Mouse (Mus musculus): ENCODE data around the gene Nt5c. TPM values are rescaled to one million over a fixed set of nuclear protein-coding genes. Genes with fewer than 3 reads are reported as not detected.
"Not testable (repeated sequence)": the region's sequence is repeated elsewhere in the genome, so short reads cannot be mapped to it uniquely, and the experiment has no call there.

The Nt5c gene
- total RNA-seq (2014; rRNA removed) (59.6 and 84.6 TPM in 2 replicates), polyA plus RNA-seq (2015; fragmentation: Nextera tagmentation; extraction: Ambion mirVana) (136 and 143 TPM in 2 replicates)

GRCm38 (mm10) chr11:115491356-115492083, at the start of gene Nt5c:
TSS of gene Nt5c (minus strand) at chr11:115491862.
- peak; percentile 95 for ATAC-seq
- peak within 1 kb of the TSS; percentile 71 for H3K4me3 ChIP-seq (ENCODE audit: low read depth, low read length)

GRCm38 (mm10) chr11:115538045-115538444, 46.4 kb upstream of the Nt5c start:
- Histone ChIP-seq H3K27ac (ENCODE audit: low read depth, low read length) (no peak overlapping the region), H3K4me2 (ENCODE audit: low read depth) (no peak overlapping the region), H3K4me3 (ENCODE audit: low read depth, low read length) (no peak overlapping the region), H3K9me3 (ENCODE audit: low read length) (no peaks in the 10 kb centered on the region), H3K4me1 (ENCODE audit: insufficient read depth) (peaks cover 7% of the 10 kb centered on the region), H3K27me3 (ENCODE audit: insufficient read depth, low read length) (no peaks in the 10 kb centered on the region), H3K36me3 (ENCODE audit: insufficient read depth) (peaks cover 4% of the 10 kb centered on the region; the same call in 1 of the 2 replicates), H3K9ac (no peak overlapping the region)
- ATAC-seq, result no peak
- no peak for TF ChIP-seq CTCF (IDR thresholded peaks at IDR 0.05; ENCODE audit: low read depth)
- WGBS, result 67% methylated on average over 2 of the region's 2 CpGs
- no peak for DNase-seq

More at GRCm38 (mm10) chr11:115491356-115492083, at the start of gene Nt5c:
- no peaks in the 10 kb centered on the region for H3K4me1 ChIP-seq (ENCODE audit: insufficient read depth)
- peak within 1 kb of the TSS; percentile 69 for H3K4me2 ChIP-seq (ENCODE audit: low read depth)
- H3K27ac ChIP-seq (ENCODE audit: low read depth, low read length), result peak within 1 kb of the TSS; percentile 89
- H3K9me3 ChIP-seq (ENCODE audit: low read length), result no peaks in the 10 kb centered on the region
- WGBS, result 4% methylated on average over 43 of the region's 43 CpGs
- H3K27me3 ChIP-seq (ENCODE audit: insufficient read depth, low read length), result no peaks in the 10 kb centered on the region
- H3K9ac ChIP-seq, result peak within 1 kb of the TSS; percentile 76
- TF ChIP-seq CTCF (IDR thresholded peaks at IDR 0.05; ENCODE audit: low read depth), result peak; percentile 88
- peak; percentile 89 for DNase-seq
- peaks cover 19% of the 10 kb centered on the region for H3K36me3 ChIP-seq (ENCODE audit: insufficient read depth)

- Histone ChIP-seq H3K27me3 (ENCODE audit: insufficient read depth, low read length) (no peaks in the 10 kb centered on the region), H3K4me1 (ENCODE audit: insufficient read depth) (peaks cover 7% of the 10 kb centered on the region), H3K9ac (peak overlapping the region; percentile 96), H3K36me3 (ENCODE audit: insufficient read depth) (peaks cover 13% of the 10 kb centered on the region; the same call in 1 of the 2 replicates), H3K4me3 (ENCODE audit: low read depth, low read length) (peak overlapping the region; percentile 93), H3K9me3 (ENCODE audit: low read length) (no peaks in the 10 kb centered on the region), H3K4me2 (ENCODE audit: low read depth) (peak overlapping the region; percentile 68), H3K27ac (ENCODE audit: low read depth, low read length) (peak overlapping the region; percentile 100)
- TF ChIP-seq CTCF (IDR thresholded peaks at IDR 0.05; ENCODE audit: low read depth), result peak; percentile 30; the same call in 1 of the 2 replicates
- 79% methylated on average over 10 of the region's 10 CpGs for WGBS
- DNase-seq (peak; percentile 22), ATAC-seq (no peak)
Measured at GRCm38 (mm10) chr11:115536856-115537568, 45.4 kb upstream of the Nt5c start.

- peak within 1 kb of the TSS; percentile 68 for H3K4me2 ChIP-seq (ENCODE audit: low read depth)
- H3K4me3 ChIP-seq (ENCODE audit: low read depth, low read length), result peak within 1 kb of the TSS; percentile 93
- ATAC-seq, result peak; percentile 89
- peaks cover 7% of the 10 kb centered on the region for H3K4me1 ChIP-seq (ENCODE audit: insufficient read depth)
- peak; percentile 99 for DNase-seq
- peaks cover 16% of the 10 kb centered on the region; the same call in 1 of the 2 replicates for H3K36me3 ChIP-seq (ENCODE audit: insufficient read depth)
- peak; percentile 21; the same call in 1 of the 2 replicates for TF ChIP-seq CTCF (IDR thresholded peaks at IDR 0.05; ENCODE audit: low read depth)
- H3K27ac ChIP-seq (ENCODE audit: low read depth, low read length), result peak within 1 kb of the TSS; percentile 100
- no peaks in the 10 kb centered on the region for H3K9me3 ChIP-seq (ENCODE audit: low read length)
- H3K27me3 ChIP-seq (ENCODE audit: insufficient read depth, low read length), result no peaks in the 10 kb centered on the region
- WGBS, result 4% methylated on average over 51 of the region's 70 CpGs
- peak within 1 kb of the TSS; percentile 96 for H3K9ac ChIP-seq
Measured at GRCm38 (mm10) chr11:115536038-115536681, 44.5 kb upstream of the Nt5c start, which contains the start of gene Sumo2. TSS of gene Sumo2 (minus strand) at chr11:115536276.

- Histone ChIP-seq H3K9me3 (ENCODE audit: low read length) (no peaks in the 10 kb centered on the region), H3K36me3 (ENCODE audit: insufficient read depth) (peaks cover 16% of the 10 kb centered on the region; the same call in 1 of the 2 replicates), H3K27me3 (ENCODE audit: insufficient read depth, low read length) (no peaks in the 10 kb centered on the region), H3K9ac (peak overlapping the region; percentile 96), H3K4me1 (ENCODE audit: insufficient read depth) (peaks cover 7% of the 10 kb centered on the region), H3K4me3 (ENCODE audit: low read depth, low read length) (peak overlapping the region; percentile 93), H3K27ac (ENCODE audit: low read depth, low read length) (peak overlapping the region; percentile 100), H3K4me2 (ENCODE audit: low read depth) (peak overlapping the region; percentile 68)
- WGBS, result 0% methylated on average over 58 of the region's 84 CpGs
- peak; percentile 85 for DNase-seq
- 0 out of 2 replicates have a peak, but pooled peaks have one; percentile 4 for TF ChIP-seq CTCF (IDR thresholded peaks at IDR 0.05; ENCODE audit: low read depth)
- peak; percentile 85 for ATAC-seq
Measured at GRCm38 (mm10) chr11:115535401-115536037, 43.9 kb upstream of the Nt5c start.

GRCm38 (mm10) chr11:115534759-115535371, 43.2 kb upstream of the Nt5c start:
- H3K4me2 ChIP-seq (ENCODE audit: low read depth), result peak overlapping the region; percentile 68
- H3K27ac ChIP-seq (ENCODE audit: low read depth, low read length), result peak overlapping the region; percentile 100
- H3K4me3 ChIP-seq (ENCODE audit: low read depth, low read length), result peak overlapping the region; percentile 93
- no peak for ATAC-seq
- H3K9ac ChIP-seq, result peak overlapping the region; percentile 96
- H3K36me3 ChIP-seq (ENCODE audit: insufficient read depth), result peaks cover 21% of the 10 kb centered on the region
- H3K4me1 ChIP-seq (ENCODE audit: insufficient read depth), result peaks cover 7% of the 10 kb centered on the region
- H3K9me3 ChIP-seq (ENCODE audit: low read length), result no peaks in the 10 kb centered on the region
- no peak for DNase-seq
- 6% methylated on average over 11 of the region's 11 CpGs for WGBS
- no peak for TF ChIP-seq CTCF (IDR thresholded peaks at IDR 0.05; ENCODE audit: low read depth)
- no peaks in the 10 kb centered on the region for H3K27me3 ChIP-seq (ENCODE audit: insufficient read depth, low read length)

- not testable (repeated sequence) for H3K9ac ChIP-seq; H3K4me3 ChIP-seq (ENCODE audit: low read depth, low read length); H3K27ac ChIP-seq (ENCODE audit: low read depth, low read length); H3K9me3 ChIP-seq (ENCODE audit: low read length); DNase-seq; H3K4me2 ChIP-seq (ENCODE audit: low read depth); H3K27me3 ChIP-seq (ENCODE audit: insufficient read depth, low read length); H3K4me1 ChIP-seq (ENCODE audit: insufficient read depth); ATAC-seq
- WGBS, result 90% methylated on average over 3 of the region's 3 CpGs
- H3K36me3 ChIP-seq (ENCODE audit: insufficient read depth), result peaks cover 59% of the 10 kb centered on the region
Measured at GRCm38 (mm10) chr11:115526446-115526845, 34.8 kb upstream of the Nt5c start.
